Mouse (Mus musculus): Measurements from ENCODE around the gene Fgfr2. TPM values are rescaled to one million over a fixed set of nuclear protein-coding genes. Genes with fewer than 3 reads are reported as not detected.

Gene Fgfr2
- polyA plus RNA-seq, 1 experiment from 2014 or later = 11.2 TPM

DNA sequence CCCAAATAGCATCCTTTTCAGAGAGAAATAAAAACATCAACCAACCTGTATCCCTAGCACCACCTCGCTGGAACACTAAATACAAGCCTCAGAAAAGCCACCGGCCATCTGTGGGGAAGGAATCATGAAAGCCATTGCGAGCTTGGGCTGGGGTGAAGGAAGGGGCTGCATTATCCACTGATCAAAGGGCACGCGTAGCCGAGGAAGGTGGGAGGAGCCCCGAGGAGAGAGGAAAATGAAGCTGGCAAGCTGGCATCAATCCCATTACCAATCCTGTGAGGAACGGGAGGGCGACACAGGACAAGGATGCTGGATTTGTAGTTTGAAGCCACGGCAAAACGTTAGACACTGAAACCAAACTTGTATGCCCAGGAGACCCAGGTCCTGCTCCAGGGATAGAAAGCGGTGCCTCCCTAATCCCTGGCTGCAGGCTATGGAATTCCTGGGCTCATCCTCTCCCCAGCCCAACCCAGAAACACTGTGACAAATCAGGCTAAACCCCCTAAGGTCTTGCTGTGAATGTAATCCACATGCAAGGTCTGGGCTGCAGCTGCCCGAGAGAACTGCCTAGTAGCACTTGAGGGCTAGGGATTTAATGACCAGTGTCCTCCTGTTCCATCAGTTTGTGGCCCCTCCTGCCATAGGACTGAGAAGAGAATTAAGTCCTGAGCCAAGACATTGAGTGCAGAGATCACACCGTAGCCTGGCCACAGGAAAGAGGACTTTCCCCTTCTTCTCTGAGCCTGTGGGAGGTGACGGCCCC, 2795.4 kb downstream of the Fgfr2 start:
- WGBS (ENCODE audit: insufficient replicate concordance) = 17% methylated on average over 15 of the region's 15 CpGs
- no peak overlapping the region for H3K4me3 ChIP-seq (ENCODE audit: low read depth, low read length)
- DNase-seq (no peak), ATAC-seq (no peak)
- no peaks in the 10 kb centered on the region for H3K9me3 ChIP-seq (ENCODE audit: low read length)
- no peak overlapping the region for H3K27ac ChIP-seq (ENCODE audit: low read depth)
- peaks cover 6% of the 10 kb centered on the region; the same call in 1 of the 2 replicates for H3K27me3 ChIP-seq (ENCODE audit: insufficient read depth, low read length)
- no peaks in the 10 kb centered on the region for H3K4me1 ChIP-seq (ENCODE audit: insufficient read depth)
- no peaks in the 10 kb centered on the region for H3K36me3 ChIP-seq (replicated peaks; ENCODE audit: insufficient read depth, low read length)
- H3K4me2 ChIP-seq (ENCODE audit: low read depth, low read length) = no peak overlapping the region
- H3K9ac ChIP-seq (replicated peaks) = no peak overlapping the region
- TF ChIP-seq EP300 (IDR thresholded peaks at IDR 0.05; ENCODE audit: low read depth) (no peak), CTCF (IDR thresholded peaks at IDR 0.05; ENCODE audit: low read depth) (no peak)

DNA sequence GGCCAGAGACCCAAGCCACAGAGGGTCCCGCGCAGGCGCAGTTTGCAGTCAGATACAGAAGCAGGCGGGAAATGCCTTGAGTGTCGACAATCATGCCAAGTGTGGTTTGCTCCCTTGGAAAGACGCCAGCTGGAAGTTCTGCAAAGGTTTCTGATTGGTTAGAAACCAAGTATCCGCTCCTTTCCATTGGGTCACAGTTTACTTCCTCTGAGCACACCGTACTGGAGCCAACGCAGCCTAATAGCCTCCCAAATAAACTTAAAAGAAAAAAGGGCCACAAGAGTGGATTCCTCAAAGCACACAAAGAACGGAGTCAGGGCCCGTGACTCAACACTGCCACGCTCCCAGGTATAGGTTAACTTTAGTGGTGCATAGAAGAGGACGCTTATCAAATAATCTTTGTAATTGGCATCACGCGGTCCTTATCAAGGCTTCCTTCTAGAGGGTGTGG, 2797.1 kb downstream of the Fgfr2 start:
- Histone ChIP-seq H3K9me3 (ENCODE audit: low read length) (no peaks in the 10 kb centered on the region), H3K36me3 (replicated peaks; ENCODE audit: insufficient read depth, low read length) (no peaks in the 10 kb centered on the region), H3K27ac (ENCODE audit: low read depth) (no peak overlapping the region), H3K4me2 (ENCODE audit: low read depth, low read length) (no peak overlapping the region), H3K4me3 (ENCODE audit: low read depth, low read length) (no peak overlapping the region), H3K4me1 (ENCODE audit: insufficient read depth) (no peaks in the 10 kb centered on the region), H3K9ac (replicated peaks) (no peak overlapping the region), H3K27me3 (ENCODE audit: insufficient read depth, low read length) (peaks cover 6% of the 10 kb centered on the region; the same call in 1 of the 2 replicates)
- WGBS (ENCODE audit: insufficient replicate concordance) = 69% methylated on average over 15 of the region's 15 CpGs
- DNase-seq (no peak), ATAC-seq (no peak)
- TF ChIP-seq EP300 (IDR thresholded peaks at IDR 0.05; ENCODE audit: low read depth) (no peak), CTCF (IDR thresholded peaks at IDR 0.05; ENCODE audit: low read depth) (no peak)

DNA sequence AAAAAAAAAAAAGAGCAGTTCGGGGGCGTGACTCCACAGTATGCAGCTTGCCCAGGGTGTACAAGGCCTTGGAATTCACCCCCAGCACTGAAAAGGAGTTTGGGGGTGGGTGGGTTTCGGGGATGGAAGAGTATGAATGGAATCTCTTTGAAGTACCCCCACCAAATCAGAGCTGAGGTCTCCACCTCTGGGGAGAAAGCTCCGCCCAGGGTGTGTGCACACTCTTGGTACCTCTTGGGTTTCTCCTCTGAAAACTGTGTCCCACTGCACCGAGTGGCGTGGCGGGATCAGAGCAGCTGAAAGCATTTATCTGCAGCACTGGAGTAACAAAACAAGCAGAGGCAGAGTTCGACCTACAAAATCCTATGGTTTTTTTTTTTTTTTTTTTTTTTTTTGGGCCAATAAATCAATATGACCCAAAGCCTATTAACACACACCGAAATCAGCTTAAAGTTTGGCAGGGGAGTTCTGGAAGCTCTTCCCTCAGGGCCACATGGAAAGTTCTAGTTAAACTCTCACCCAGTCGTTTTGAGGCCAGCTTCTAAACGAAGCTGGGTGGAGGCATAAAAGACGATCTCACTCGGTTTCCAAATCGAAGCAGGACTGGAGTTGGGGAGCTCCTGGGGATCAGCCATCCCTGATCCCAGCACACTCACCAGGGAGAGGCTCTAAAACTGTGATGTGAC, 2798.3 kb downstream of the Fgfr2 start:
- Histone ChIP-seq H3K36me3 (replicated peaks; ENCODE audit: insufficient read depth, low read length) (no peaks in the 10 kb centered on the region), H3K4me2 (ENCODE audit: low read depth, low read length) (no peak overlapping the region), H3K27me3 (ENCODE audit: insufficient read depth, low read length) (peaks cover 6% of the 10 kb centered on the region; the same call in 1 of the 2 replicates), H3K9ac (replicated peaks) (no peak overlapping the region), H3K4me3 (ENCODE audit: low read depth, low read length) (no peak overlapping the region), H3K4me1 (ENCODE audit: insufficient read depth) (no peaks in the 10 kb centered on the region), H3K9me3 (ENCODE audit: low read length) (no peaks in the 10 kb centered on the region), H3K27ac (ENCODE audit: low read depth) (no peak overlapping the region)
- no peak for DNase-seq
- no peak for TF ChIP-seq CTCF (IDR thresholded peaks at IDR 0.05; ENCODE audit: low read depth)
- TF ChIP-seq EP300 (IDR thresholded peaks at IDR 0.05; ENCODE audit: low read depth) = no peak
- no peak for ATAC-seq
- whole genome bisulfite sequencing (ENCODE audit: insufficient replicate concordance) = 60% methylated on average over 14 of the region's 14 CpGs

DNA sequence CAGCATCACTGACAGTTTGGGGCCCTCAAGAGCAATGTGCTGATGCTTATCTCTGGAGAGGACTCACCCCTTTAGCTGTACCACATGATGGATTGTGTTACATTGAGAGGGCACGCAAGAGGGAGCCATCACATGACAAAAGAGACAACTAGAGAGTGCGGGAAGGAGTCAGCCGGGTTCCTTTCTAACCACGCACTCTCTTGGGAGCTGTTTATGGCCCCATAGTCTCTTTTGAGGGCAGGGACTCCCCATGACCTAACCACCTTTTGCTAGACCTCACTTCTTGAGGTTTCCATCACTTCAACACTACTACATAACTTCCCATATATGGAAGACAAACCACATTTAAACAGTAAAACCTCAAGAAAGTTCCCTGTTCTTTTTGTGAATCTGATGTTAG, 2799.4 kb downstream of the Fgfr2 start:
- TF ChIP-seq EP300 (IDR thresholded peaks at IDR 0.05; ENCODE audit: low read depth) (no peak), CTCF (IDR thresholded peaks at IDR 0.05; ENCODE audit: low read depth) (no peak)
- H3K4me3 ChIP-seq (ENCODE audit: low read depth, low read length) = no peak overlapping the region
- H3K36me3 ChIP-seq (replicated peaks; ENCODE audit: insufficient read depth, low read length) = no peaks in the 10 kb centered on the region
- no peaks in the 10 kb centered on the region for H3K9me3 ChIP-seq (ENCODE audit: low read length)
- ATAC-seq (no peak), DNase-seq (no peak)
- H3K4me2 ChIP-seq (ENCODE audit: low read depth, low read length) = no peak overlapping the region
- no peak overlapping the region for H3K27ac ChIP-seq (ENCODE audit: low read depth)
- no peaks in the 10 kb centered on the region for H3K4me1 ChIP-seq (ENCODE audit: insufficient read depth)
- peaks cover 6% of the 10 kb centered on the region; the same call in 1 of the 2 replicates for H3K27me3 ChIP-seq (ENCODE audit: insufficient read depth, low read length)
- no peak overlapping the region for H3K9ac ChIP-seq (replicated peaks)
- 79% methylated on average over 4 of the region's 4 CpGs for WGBS (ENCODE audit: insufficient replicate concordance)

DNA sequence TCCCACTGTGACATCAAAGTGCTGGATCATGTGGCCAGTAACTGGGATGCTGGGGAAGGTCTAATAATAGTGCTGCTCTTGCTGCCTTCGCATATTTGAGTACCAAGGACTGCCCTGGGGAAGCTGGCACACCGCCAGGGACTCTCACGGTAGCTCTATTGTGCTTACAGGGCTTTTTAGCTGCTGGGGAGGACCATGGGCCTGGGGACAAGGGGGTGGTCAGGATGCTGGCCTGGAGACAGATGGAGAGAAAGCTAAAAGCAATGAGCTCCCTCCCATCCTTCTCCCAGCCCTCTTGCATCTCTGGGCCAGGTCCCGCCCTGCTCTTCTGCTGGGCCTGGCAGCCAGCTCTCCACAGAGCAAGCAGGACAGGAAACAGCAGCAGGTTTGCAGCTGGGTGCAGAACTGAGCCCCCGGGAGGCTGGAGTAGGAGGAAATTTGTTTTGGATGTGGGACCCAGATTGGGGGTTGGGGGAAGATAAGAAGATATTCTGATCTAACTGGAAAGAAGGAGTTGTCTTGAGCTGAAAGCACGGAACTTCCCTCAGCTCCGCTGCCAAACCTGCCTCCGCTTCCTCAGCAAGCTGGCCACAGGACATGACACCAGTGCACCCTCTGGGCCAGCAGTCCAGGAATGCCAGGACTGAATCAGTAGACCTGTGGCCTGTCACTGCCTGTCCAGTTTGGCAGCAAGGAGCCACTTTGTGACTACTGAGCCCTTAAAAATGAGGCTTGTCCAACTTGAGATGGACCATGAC, 2803.2 kb downstream of the Fgfr2 start:
- Histone ChIP-seq H3K4me2 (ENCODE audit: low read depth, low read length) (no peak overlapping the region), H3K4me1 (ENCODE audit: insufficient read depth) (no peaks in the 10 kb centered on the region), H3K9ac (replicated peaks) (no peak overlapping the region), H3K4me3 (ENCODE audit: low read depth, low read length) (no peak overlapping the region), H3K9me3 (ENCODE audit: low read length) (no peaks in the 10 kb centered on the region), H3K27ac (ENCODE audit: low read depth) (no peak overlapping the region), H3K27me3 (ENCODE audit: insufficient read depth, low read length) (no peaks in the 10 kb centered on the region), H3K36me3 (replicated peaks; ENCODE audit: insufficient read depth, low read length) (no peaks in the 10 kb centered on the region)
- ATAC-seq (no peak), DNase-seq (peak; percentile 18)
- WGBS (ENCODE audit: insufficient replicate concordance) = 46% methylated on average over 8 of the region's 8 CpGs
- no peak for TF ChIP-seq CTCF (IDR thresholded peaks at IDR 0.05; ENCODE audit: low read depth)
- no peak for TF ChIP-seq EP300 (IDR thresholded peaks at IDR 0.05; ENCODE audit: low read depth)

DNA sequence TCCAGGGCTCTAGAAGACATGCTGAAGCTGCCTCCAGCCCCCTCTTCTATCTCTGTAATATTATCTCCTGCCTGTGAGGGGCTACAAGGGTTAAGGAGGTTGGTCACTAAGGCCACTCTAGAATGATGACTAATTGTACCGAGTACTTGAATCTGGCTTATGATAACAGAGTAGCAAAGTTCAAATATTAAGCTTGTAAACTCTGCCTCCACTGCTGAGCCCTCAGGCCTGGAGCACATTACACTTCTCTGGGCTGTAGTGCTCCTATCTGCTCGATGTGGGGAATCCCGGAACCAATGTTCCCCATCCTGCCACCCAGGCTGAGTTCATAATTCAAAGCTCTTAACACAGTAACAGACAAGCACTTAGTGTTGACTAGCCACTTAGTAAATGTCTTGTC, 2806.9 kb downstream of the Fgfr2 start:
- no peak for TF ChIP-seq EP300 (IDR thresholded peaks at IDR 0.05; ENCODE audit: low read depth)
- no peak for TF ChIP-seq CTCF (IDR thresholded peaks at IDR 0.05; ENCODE audit: low read depth)
- WGBS (ENCODE audit: insufficient replicate concordance) = 64% methylated on average over 3 of the region's 3 CpGs
- DNase-seq = no peak
- no peaks in the 10 kb centered on the region for H3K27me3 ChIP-seq (ENCODE audit: insufficient read depth, low read length)
- H3K9ac ChIP-seq (replicated peaks) = no peak overlapping the region
- H3K4me1 ChIP-seq (ENCODE audit: insufficient read depth) = no peaks in the 10 kb centered on the region
- H3K4me3 ChIP-seq (ENCODE audit: low read depth, low read length) = no peak overlapping the region
- H3K9me3 ChIP-seq (ENCODE audit: low read length) = no peaks in the 10 kb centered on the region
- H3K4me2 ChIP-seq (ENCODE audit: low read depth, low read length) = no peak overlapping the region
- H3K36me3 ChIP-seq (replicated peaks; ENCODE audit: insufficient read depth, low read length) = no peaks in the 10 kb centered on the region
- no peak for ATAC-seq
- no peak overlapping the region for H3K27ac ChIP-seq (ENCODE audit: low read depth)

Data from liver, postnatal 0 days (tissue).